Mouse (Mus musculus): ENCODE results near the gene Gm7694. TPM values are rescaled to one million over a fixed set of nuclear protein-coding genes. Genes with fewer than 3 reads are reported as not detected.

Gm7694 gene
- total RNA-seq (2021), result 1 to 10 TPM; 1.5 to 4.1 TPM

- no peak for DNase-seq (ENCODE audit: low spot score in 2 of 2)
- intact Hi-C loops (cut with DNase I), result no loop called here
These were observed at the start of gene Gm7694 for GRCm38 (mm10) chr1:170306232-170306631. TSS of gene Gm7694 (minus strand) at chr1:170306332.

GRCm38 (mm10) chr1:170353335-170353734 lies 47.2 kb upstream of the Gm7694 start:
- no peak for DNase-seq (ENCODE audit: low spot score in 2 of 2)
- intact Hi-C loops (cut with DNase I), result no loop called here

GRCm38 (mm10) chr1:170351080-170351479 lies 44.9 kb upstream of the Gm7694 start:
- intact Hi-C loops (cut with DNase I), result no loop called here
- DNase-seq (ENCODE audit: low spot score in 2 of 2), result no peak

GRCm38 (mm10) chr1:170346266-170346665 lies 40.1 kb upstream of the Gm7694 start:
- intact Hi-C loops (cut with DNase I), result no loop called here
- DNase-seq (ENCODE audit: low spot score in 2 of 2), result no peak

GRCm38 (mm10) chr1:170343906-170344305 lies 37.8 kb upstream of the Gm7694 start:
- no peak for DNase-seq (ENCODE audit: low spot score in 2 of 2)
- intact Hi-C loops (cut with DNase I), result no loop called here

GRCm38 (mm10) chr1:170343081-170343480 lies 36.9 kb upstream of the Gm7694 start:
- DNase-seq (ENCODE audit: low spot score in 2 of 2), result no peak
- intact Hi-C loops (cut with DNase I), result no loop called here

GRCm38 (mm10) chr1:170339943-170340342 lies 33.8 kb upstream of the Gm7694 start:
- no peak for DNase-seq (ENCODE audit: low spot score in 2 of 2)
- intact Hi-C loops (cut with DNase I), result no loop called here

GRCm38 (mm10) chr1:170332775-170333174 lies 26.6 kb upstream of the Gm7694 start:
- intact Hi-C loops (cut with DNase I), result no loop called here
- no peak for DNase-seq (ENCODE audit: low spot score in 2 of 2)

GRCm38 (mm10) chr1:170331926-170332325 lies 25.8 kb upstream of the Gm7694 start:
- intact Hi-C loops (cut with DNase I), result no loop called here

GRCm38 (mm10) chr1:170325277-170325676 lies 19.1 kb upstream of the Gm7694 start:
- intact Hi-C loops (cut with DNase I), result no loop called here
- no peak for DNase-seq (ENCODE audit: low spot score in 2 of 2)

More at GRCm38 (mm10) chr1:170331926-170332325, 25.8 kb upstream of the Gm7694 start:
- no peak for DNase-seq (ENCODE audit: low spot score in 2 of 2)

- intact Hi-C loops (cut with DNase I), result no loop called here
- no peak for DNase-seq (ENCODE audit: low spot score in 2 of 2)
These were observed 18.2 kb upstream of the Gm7694 start for GRCm38 (mm10) chr1:170324312-170324711.

GRCm38 (mm10) chr1:170323001-170323400 lies 16.9 kb upstream of the Gm7694 start:
- intact Hi-C loops (cut with DNase I), result no loop called here
- no peak for DNase-seq (ENCODE audit: low spot score in 2 of 2)

- no peak for DNase-seq (ENCODE audit: low spot score in 2 of 2)
- intact Hi-C loops (cut with DNase I), result no loop called here
These were observed 15.9 kb upstream of the Gm7694 start for GRCm38 (mm10) chr1:170322046-170322445.

GRCm38 (mm10) chr1:170311431-170311830 lies 5.3 kb upstream of the Gm7694 start:
- intact Hi-C loops (cut with DNase I), result no loop called here
- no peak for DNase-seq (ENCODE audit: low spot score in 2 of 2)

- DNase-seq (ENCODE audit: low spot score in 2 of 2), result no peak
- intact Hi-C loops (cut with DNase I), result no loop called here
These were observed 2.4 kb upstream of the Gm7694 start, which contains the start of gene Spata46 for GRCm38 (mm10) chr1:170308503-170308902. TSS of gene Spata46 (plus strand) at chr1:170308803.

- DNase-seq (ENCODE audit: low spot score in 2 of 2), result no peak
- intact Hi-C loops (cut with DNase I), result no loop called here
These were observed 1.1 kb downstream of the Gm7694 start for GRCm38 (mm10) chr1:170305002-170305401.

- intact Hi-C loops (cut with DNase I), result no loop called here
These were observed 3.0 kb downstream of the Gm7694 start for GRCm38 (mm10) chr1:170303103-170303502.

GRCm38 (mm10) chr1:170302456-170302855 lies 3.7 kb downstream of the Gm7694 start:
- intact Hi-C loops (cut with DNase I), result no loop called here
- DNase-seq (ENCODE audit: low spot score in 2 of 2), result no peak

More at GRCm38 (mm10) chr1:170303103-170303502, 3.0 kb downstream of the Gm7694 start:
- DNase-seq (ENCODE audit: low spot score in 2 of 2), result no peak

- intact Hi-C loops (cut with DNase I), result no loop called here
- DNase-seq (ENCODE audit: low spot score in 2 of 2), result no peak
These were observed 4.4 kb downstream of the Gm7694 start for GRCm38 (mm10) chr1:170301686-170302085.

GRCm38 (mm10) chr1:170299496-170299895 lies 6.6 kb downstream of the Gm7694 start:
- DNase-seq (ENCODE audit: low spot score in 2 of 2), result no peak
- intact Hi-C loops (cut with DNase I), result loop anchor here (10.0 kb wide), 1 partner anchor 545 kb away; no protein-coding TSS in a partner anchor

GRCm38 (mm10) chr1:170294786-170295570 lies 11.2 kb downstream of the Gm7694 start:
- peak; percentile 34 to 40 for DNase-seq (ENCODE audit: low spot score in 2 of 2)
- intact Hi-C loops (cut with DNase I), result loop anchor here (5.0 to 10.0 kb wide), 2 partner anchors 222 to 550 kb away; no protein-coding TSS in a partner anchor
